Mouse (Mus musculus) olfactory bulb, adult 2 months (tissue): ENCODE measurements around the gene Tspan10.

Experiments used
- CTCF ChIP-seq: fragments of 200-500 bp; IDR thresholded peaks from 2 replicates; pipeline ENCODE4 v1.5.1; 2012; ENCODE audit warnings: low read depth, mild to moderate bottlenecking, low read length, moderate library complexity; ENCODE audit not compliant: insufficient read depth
- POLR2A ChIP-seq: fragments of 200-500 bp; IDR thresholded peaks from 2 replicates; pipeline ENCODE4 v1.6.1; 2012; ENCODE audit warnings: mild to moderate bottlenecking, low read depth, low read length, moderate library complexity; ENCODE audit not compliant: insufficient read depth

- no peak for TF ChIP-seq CTCF
- no peak for TF ChIP-seq POLR2A
These were observed 44.8 kb upstream of the Tspan10 start for GRCm38 (mm10) chr11:120397602-120398001.
